Mouse (Mus musculus): ENCODE results near the gene Shroom3. TPM values are rescaled to one million over a fixed set of nuclear protein-coding genes. Genes with fewer than 3 reads are reported as not detected.

The Shroom3 gene
- total RNA-seq, 2 experiments from 2014 or later: 8.5 to 9.7 TPM

DNA sequence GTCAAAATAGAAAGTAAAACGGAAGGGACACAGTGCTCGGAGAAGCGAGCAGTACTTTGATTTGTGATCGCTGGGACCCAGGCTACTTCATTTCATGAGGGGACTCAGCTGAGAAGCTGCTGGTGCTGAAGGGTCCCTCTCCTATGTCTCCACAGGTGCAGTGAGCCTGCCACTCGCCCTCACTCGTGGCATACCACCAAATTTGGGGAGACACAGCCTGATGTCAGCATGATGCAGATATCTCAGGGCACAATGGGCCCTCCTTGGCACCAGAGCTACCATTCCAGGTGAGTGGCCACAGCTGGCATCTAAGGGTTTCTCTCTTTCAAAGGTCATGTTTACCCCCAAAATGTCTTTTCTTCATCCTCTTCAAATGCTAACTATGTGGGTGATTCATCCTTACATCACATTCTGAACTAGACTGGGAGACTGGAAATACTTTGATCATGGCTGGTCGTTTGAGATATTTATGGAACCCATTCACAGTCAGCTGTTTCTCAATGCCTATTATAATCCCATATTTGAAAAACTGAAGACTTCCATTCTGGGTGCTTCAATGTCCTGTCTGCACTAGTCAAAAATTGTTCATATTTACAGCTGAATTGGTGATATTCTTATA is 250.5 kb downstream of the Shroom3 start:
- no peak for DNase-seq

DNA sequence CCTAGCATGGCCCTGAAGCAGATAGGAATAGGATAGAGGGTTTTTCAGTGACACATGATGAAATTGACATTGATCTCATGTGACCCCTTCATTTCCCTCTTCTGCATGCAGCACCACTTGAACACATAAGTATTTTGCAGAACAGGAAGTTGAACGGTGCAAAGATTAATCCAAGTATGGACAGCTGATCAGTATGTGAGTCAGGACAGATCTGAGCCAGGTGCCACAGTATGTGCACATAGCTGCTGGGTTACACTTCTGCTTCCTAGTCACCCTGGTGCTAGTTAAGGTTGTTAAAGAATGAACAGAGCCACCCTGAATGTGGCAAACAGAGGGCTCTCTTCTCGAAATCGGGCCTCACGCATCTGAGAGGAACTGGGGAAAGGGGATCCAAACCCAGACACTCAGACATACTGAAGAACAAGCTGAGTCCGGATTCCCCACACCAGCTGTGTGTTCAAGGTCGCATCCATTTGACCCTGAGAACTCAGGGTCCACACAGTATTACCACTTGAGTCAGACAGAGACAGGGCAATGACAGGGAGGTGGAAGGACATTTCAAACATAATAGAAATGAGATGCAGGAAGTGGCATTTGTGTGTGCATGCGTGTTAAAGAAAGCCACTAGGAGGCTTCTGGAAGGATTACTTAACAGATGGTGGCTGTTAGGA is 251.2 kb downstream of the Shroom3 start:
- peak; percentile 45 for DNase-seq

DNA sequence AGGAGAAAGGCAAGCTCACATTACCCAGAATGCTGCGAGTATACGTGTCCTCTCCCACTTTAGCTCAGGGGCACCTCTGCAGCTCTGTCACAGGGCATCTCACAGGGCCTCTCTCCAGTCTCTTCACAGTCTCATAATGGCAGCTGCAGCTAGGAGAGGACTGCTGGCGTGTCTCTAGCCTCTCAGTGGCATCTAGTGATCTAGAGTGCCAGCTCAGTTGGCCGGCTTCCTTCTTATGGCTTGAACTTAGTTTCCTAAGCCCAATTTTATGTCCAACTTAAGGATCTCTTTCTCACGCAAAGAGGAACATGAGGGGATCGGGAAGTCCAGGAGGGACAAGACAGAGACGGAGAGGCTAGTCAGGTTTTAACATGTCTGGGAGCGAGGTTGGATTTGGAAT is 252.6 kb downstream of the Shroom3 start:
- no peak for DNase-seq

DNA sequence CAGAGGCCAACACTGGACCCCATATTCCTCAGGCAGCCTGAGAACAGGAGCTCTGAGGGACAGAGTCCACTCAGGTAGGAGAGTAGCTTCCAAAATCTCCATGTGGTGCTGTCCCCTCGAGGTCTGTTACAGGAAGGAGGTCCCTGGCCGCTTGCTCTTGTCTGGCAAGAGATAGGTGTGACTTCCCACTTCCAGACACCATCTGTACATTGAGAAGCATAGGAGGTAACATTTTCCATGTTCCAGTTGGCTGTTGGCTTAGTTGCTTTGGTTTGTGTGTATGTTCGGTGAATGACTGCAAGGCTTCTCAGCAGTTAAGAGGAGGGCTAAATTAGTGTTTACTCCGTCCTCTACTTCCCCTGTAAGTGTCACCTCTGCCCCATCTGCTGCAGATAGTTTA is 254.5 kb downstream of the Shroom3 start:
- no peak for DNase-seq

DNA sequence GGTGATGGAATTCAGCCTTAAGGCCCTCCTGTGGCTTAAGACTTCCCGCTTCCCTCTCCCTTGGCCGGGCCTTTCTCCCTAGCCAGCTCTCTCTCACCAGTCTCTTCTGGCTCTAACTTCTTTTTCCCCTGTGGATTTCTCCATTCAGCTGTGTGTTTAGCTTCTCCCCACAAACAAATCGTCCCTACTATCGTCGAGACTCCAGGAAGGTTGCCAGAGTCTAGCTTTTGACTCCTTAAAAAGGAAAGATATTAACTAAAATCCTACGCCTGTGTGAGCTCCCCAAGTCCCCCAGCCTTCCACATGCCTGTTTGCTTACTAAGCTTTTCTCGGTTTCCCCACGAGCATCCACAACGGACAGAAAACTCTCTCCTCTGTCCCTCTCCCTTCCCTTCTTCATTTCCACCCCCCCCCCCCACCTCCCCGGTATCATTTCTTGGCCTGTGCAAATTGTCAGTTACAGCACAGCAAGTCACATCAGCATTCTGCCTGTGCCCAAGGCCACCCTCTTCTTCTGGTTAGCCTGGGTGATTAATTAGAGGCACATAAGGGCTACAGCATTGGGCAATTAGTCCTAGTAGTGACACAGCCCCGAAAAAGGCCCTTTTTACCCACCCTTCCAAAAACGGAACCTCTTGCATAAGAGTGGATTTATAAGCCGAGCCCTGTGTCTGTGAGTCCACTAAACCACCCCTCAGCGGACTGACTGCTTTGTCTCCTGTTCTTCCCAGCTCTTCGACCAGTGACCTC is 256.2 kb downstream of the Shroom3 start:
- DNase-seq: no peak

DNA sequence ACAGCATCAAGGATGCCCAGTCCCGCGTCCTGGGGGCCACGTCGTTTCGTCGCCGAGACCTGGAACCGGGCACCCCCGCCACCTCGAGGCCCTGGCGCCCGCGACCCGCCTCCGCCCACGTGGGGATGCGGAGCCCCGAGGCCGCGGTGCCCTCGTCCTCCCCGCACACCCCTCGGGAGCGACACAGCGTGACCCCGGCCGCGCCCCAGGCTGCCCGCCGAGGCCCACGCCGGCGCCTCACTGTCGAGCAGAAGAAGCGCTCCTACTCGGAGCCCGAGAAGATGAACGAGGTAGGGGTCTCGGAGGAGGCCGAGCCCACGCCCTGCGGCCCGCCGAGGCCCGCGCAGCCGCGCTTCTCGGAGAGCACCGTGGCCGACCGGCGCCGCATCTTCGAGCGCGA is 258.9 kb downstream of the Shroom3 start:
- no peak for DNase-seq

GRCm38 (mm10) chr5:92942577-92942976 is 259.3 kb downstream of the Shroom3 start:
- no peak for DNase-seq

GRCm38 (mm10) chr5:92944867-92945266 is 261.6 kb downstream of the Shroom3 start:
- DNase-seq: no peak

DNA sequence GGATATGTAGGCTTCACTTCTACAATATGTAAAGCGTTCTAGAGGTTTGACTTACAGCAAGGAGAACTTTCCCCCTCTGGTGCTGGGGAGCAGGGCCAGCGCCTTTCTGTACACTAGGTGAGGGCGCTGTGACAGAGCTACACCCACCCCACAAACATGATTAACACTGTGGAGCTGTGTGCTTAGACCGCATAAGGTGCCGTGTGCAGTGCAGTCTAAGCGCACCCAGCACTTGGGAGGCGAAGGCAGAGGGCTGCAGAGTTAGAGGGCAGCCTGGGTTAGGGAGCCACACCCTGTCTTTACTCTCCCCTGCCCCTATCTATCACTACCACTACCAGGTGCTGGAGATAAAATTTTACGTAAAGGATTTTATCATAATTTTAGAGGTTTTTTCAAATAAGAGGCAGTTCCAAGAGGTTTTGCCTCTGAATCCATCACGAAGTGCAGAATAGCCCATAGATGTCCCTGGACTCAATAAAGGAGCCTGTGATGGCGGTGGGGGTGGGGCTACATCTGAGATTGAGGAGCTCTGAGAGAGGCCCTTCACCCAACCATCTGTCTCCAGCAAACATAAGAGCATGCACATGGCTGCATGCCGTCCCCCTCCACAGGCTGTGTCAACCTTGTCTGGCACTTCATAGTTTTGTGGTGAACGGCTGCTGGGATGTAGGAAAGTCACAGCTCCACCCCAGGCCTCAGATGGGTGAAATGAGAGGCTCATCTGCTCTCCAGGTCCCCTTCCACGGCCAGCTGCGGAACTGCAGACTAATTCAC is 265.9 kb downstream of the Shroom3 start:
- no peak for DNase-seq

GRCm38 (mm10) chr5:92950583-92950982 is 267.3 kb downstream of the Shroom3 start:
- no peak for DNase-seq

DNA sequence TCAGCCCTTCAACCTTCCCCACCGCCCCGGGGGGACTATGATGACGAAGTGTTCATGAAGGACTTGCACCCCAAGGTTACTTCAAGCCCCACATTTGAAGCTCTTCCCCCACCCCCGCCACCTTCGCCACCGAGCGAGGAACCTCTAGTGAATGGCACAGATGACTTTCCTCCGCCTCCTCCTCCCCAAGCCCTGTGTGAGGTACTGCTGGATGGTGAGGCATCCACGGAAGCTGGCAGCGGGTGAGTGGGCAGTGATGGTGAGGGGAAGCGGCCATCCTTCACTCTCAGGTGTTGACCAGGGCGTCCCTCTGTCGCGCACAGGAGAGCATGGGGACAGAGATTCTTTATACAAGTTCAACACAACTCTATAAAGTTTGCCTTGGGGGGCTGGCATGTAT is 267.8 kb downstream of the Shroom3 start:
- DNase-seq: no peak

- DNase-seq: no peak
Observed at GRCm38 (mm10) chr5:92953865-92954264, 270.6 kb downstream of the Shroom3 start.

DNA sequence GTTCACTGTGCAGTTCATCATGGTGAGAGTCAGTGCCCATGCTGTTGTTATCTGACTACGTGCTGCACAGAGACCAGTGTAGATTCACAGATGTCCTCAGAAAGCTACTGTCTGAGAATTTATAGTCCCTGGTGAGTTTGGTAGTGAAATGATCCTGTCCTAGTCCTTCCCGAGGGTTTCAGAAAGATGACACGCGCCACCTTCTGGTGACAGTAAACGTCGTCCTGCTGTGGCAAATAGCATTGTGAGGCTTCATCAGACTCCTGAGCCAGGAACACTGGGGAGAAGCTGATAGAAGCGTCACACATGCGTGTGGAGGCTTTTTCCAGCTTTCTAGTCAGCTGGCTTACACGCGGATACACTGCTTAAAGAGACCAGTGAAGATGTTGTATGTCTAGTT is 271.1 kb downstream of the Shroom3 start:
- peak; percentile 83 for DNase-seq

DNA sequence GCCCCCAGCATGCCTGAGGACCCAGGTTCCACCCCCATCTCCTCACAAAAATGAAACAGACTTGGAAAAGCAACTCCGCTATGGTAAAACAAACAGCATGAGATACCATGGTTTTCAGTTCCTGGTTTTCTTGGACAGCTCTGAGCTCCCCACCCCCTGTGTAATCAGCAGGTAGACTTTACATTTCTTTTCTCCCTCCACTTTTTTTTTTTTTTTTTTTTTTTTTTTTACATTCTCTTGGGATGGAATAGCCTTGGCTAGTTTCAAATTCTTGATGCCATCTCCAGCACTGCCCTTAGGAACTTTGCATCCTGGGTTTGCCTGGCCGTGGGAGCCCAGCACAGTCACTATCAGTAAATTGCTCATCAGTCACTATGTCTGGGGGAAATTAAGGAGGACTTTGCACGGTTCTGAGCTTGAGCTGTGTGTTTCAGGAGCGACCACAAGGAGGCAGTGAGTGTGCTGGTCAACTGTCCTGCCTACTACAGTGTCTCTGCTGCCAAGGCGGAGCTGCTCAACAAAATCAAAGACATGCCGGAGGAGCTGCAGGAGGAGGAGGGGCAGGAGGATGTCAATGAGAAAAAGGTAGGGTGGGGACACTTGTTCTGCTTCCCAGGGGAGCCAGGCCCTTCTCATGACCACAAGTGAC is 271.7 kb downstream of the Shroom3 start:
- DNase-seq: peak; percentile 38

GRCm38 (mm10) chr5:92959287-92959686 is 276.1 kb downstream of the Shroom3 start:
- no peak for DNase-seq

DNA sequence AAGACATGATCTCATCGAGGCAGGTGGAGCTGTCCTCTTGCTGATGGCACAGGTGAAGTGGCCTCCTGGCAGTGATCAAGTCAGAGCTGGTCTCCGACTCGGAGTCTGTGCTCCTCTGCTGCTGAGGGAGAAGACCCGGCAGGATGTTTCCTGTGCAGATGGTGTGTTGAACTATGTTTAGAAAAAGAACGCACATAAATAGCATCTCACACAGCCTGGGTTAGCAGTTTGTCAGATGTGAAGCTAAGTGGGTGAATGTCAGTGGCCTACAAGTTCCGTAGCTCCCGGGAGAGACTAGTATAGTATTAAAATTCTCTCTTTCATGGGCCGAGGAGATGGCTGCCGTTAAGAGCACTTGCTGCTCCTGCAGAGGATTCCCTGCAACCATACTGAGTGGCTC is 276.5 kb downstream of the Shroom3 start:
- no peak for DNase-seq

DNA sequence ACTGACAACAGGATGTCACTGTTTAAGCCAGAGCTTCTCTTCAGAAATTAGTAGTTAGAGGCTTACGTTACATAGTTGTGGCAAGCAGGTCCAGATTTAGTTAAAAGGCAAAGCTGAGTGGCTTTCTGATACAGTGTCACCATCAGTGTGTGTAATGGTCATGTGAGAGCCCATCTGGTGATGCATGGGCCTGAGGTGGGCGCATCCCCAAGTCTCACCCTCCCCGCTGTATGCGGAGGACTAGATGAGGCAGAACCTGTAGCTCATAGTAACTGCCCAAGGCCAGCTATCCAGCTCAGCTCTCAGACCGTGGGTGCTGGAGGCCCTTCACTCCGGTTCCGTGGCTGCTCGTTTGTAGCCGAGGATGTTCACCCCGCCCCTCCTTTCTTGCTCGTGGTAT is 278.1 kb downstream of the Shroom3 start:
- DNase-seq: no peak

GRCm38 (mm10) chr5:92961770-92962231 is 278.6 kb downstream of the Shroom3 start:
- peak; percentile 63 for DNase-seq

GRCm38 (mm10) chr5:92964691-92965090 is 281.5 kb downstream of the Shroom3 start:
- DNase-seq: no peak

GRCm38 (mm10) chr5:92967143-92967542 is 283.9 kb downstream of the Shroom3 start:
- DNase-seq: no peak

- no peak for DNase-seq
Observed at GRCm38 (mm10) chr5:92967906-92968305, 284.7 kb downstream of the Shroom3 start.

- no peak for DNase-seq
Observed at GRCm38 (mm10) chr5:92969443-92969842, 286.2 kb downstream of the Shroom3 start.

All from adrenal gland, postnatal 10 days (tissue).